Mouse (Mus musculus) hindbrain, embryonic 11.5 days (tissue): ENCODE data around the gene Mkrn1. TPM values are rescaled to one million over a fixed set of nuclear protein-coding genes. Genes with fewer than 3 reads are reported as not detected.

ENCODE experiments used
- ATAC-seq: fragments of 200-750 bp; cut with Nextera tagmentation; 2 replicates; pipeline ENCODE4 v1.8.0; 2017; ENCODE audit warnings: mild to moderate bottlenecking, moderate TSS enrichment, moderate library complexity; ENCODE audit not compliant: low FRiP score
- DNase-seq: peaks from one replicate; pipeline ENCODE4 v3.0.0-alpha.2; 2015; ENCODE audit warnings: low spot score
- H3K27ac ChIP-seq: fragments of 300-500 bp; sonication (generic); 2 replicates; pipeline ENCODE4 v1.5.1; 2014; ENCODE audit warnings: mild to moderate bottlenecking, low read depth, low read length
- H3K27me3 ChIP-seq: fragments of 300-500 bp; sonication (generic); 2 replicates; pipeline ENCODE4 v1.6.1; 2014; ENCODE audit warnings: mild to moderate bottlenecking, low read length, moderate library complexity, mixed read lengths; ENCODE audit not compliant: control insufficient read depth, insufficient read depth
- H3K36me3 ChIP-seq: fragments of 300-500 bp; sonication (generic); 2 replicates; pipeline ENCODE4 v1.6.1; 2014; ENCODE audit warnings: mild to moderate bottlenecking, low read length, moderate library complexity, mixed read lengths; ENCODE audit not compliant: control insufficient read depth, insufficient read depth
- H3K4me1 ChIP-seq: fragments of 300-500 bp; sonication (generic); replicated peaks from 2 replicates; pipeline ENCODE4 v1.6.1; 2014; ENCODE audit warnings: low read length, mixed read lengths; ENCODE audit not compliant: control insufficient read depth, insufficient read depth
- H3K4me2 ChIP-seq: fragments of 300-500 bp; sonication (generic); replicated peaks from 2 replicates; pipeline ENCODE4 v1.6.1; 2014; ENCODE audit warnings: mild to moderate bottlenecking, low read depth, low read length
- H3K4me3 ChIP-seq: fragments of 300-500 bp; sonication (generic); 2 replicates; pipeline ENCODE4 v1.5.1; 2014; ENCODE audit warnings: low read depth, low read length
- H3K9ac ChIP-seq: fragments of 300-500 bp; sonication (generic); 2 replicates; pipeline ENCODE4 v1.6.1; 2014; ENCODE audit warnings: low read depth, low read length
- H3K9me3 ChIP-seq: fragments of 300-500 bp; sonication (generic); 2 replicates; pipeline ENCODE4 v1.6.1; 2016; ENCODE audit warnings: low read length; ENCODE audit not compliant: control insufficient read depth
- WGBS: fragments of 180-500 bp; shearing (Covaris S2); extraction: QIAGEN DNeasy Blood & Tissue Kit; methylation state at CpG from one replicate; pipeline ENCODE4 v1.1.7; 2014; 5-methylcytosine and 5-hydroxymethylcytosine counted together
- polyA plus RNA-seq: library from polyadenylated mRNA; unstranded; fragments of >200 nt; fragmentation: Nextera tagmentation; extraction: Ambion mirVana; gene quantifications from 2 replicates; pipeline ENCODE4 v1.2.1, GENCODE M21; 2014

The Mkrn1 gene
- polyA plus RNA-seq, 1 experiment from 2014 or later: 127 TPM

GRCm38 (mm10) chr6:39434111-39434885 lies 14.0 kb upstream of the Mkrn1 start:
- Histone ChIP-seq H3K4me3 (no peak overlapping the region), H3K4me2 (no peak overlapping the region), H3K9me3 (no peaks in the 10 kb centered on the region), H3K9ac (no peak overlapping the region), H3K27ac (0 out of 2 replicates have a peak overlapping the region, but pooled peaks have one; percentile 18), H3K4me1 (no peaks in the 10 kb centered on the region), H3K27me3 (no peaks in the 10 kb centered on the region), H3K36me3 (no peaks in the 10 kb centered on the region)
- 83% methylated on average over 2 of the region's 2 CpGs for WGBS
- no peak for ATAC-seq
- DNase-seq: no peak

GRCm38 (mm10) chr6:39433701-39434100 lies 13.4 kb upstream of the Mkrn1 start:
- DNase-seq: no peak
- H3K4me3 ChIP-seq: no peak overlapping the region

GRCm38 (mm10) chr6:39433174-39433573 lies 12.9 kb upstream of the Mkrn1 start:
- H3K27ac ChIP-seq: no peak overlapping the region
- DNase-seq (no peak), ATAC-seq (no peak)
- H3K4me3 ChIP-seq: no peak overlapping the region
- no peak overlapping the region for H3K9ac ChIP-seq
- H3K36me3 ChIP-seq: no peaks in the 10 kb centered on the region
- no peak overlapping the region for H3K4me2 ChIP-seq
- no peaks in the 10 kb centered on the region for H3K9me3 ChIP-seq
- H3K4me1 ChIP-seq: no peaks in the 10 kb centered on the region
- no peaks in the 10 kb centered on the region for H3K27me3 ChIP-seq
- 91% methylated on average over 4 of the region's 4 CpGs for WGBS

More at GRCm38 (mm10) chr6:39433701-39434100, 13.4 kb upstream of the Mkrn1 start:
- no peaks in the 10 kb centered on the region for H3K4me1 ChIP-seq
- no peak overlapping the region for H3K27ac ChIP-seq
- H3K4me2 ChIP-seq: no peak overlapping the region
- no peaks in the 10 kb centered on the region for H3K9me3 ChIP-seq
- no peak overlapping the region for H3K9ac ChIP-seq
- ATAC-seq: no peak
- no peaks in the 10 kb centered on the region for H3K36me3 ChIP-seq
- H3K27me3 ChIP-seq: no peaks in the 10 kb centered on the region

GRCm38 (mm10) chr6:39430722-39431121 lies 10.5 kb upstream of the Mkrn1 start:
- no peak overlapping the region for H3K4me3 ChIP-seq
- H3K9me3 ChIP-seq: no peaks in the 10 kb centered on the region
- no peak overlapping the region for H3K9ac ChIP-seq
- H3K36me3 ChIP-seq: no peaks in the 10 kb centered on the region
- H3K27ac ChIP-seq: no peak overlapping the region
- WGBS: 61% methylated on average over 11 of the region's 11 CpGs
- no peaks in the 10 kb centered on the region for H3K4me1 ChIP-seq
- H3K27me3 ChIP-seq: no peaks in the 10 kb centered on the region
- H3K4me2 ChIP-seq: no peak overlapping the region
- ATAC-seq (no peak), DNase-seq (no peak)

- 90% methylated on average over 6 of the region's 6 CpGs for WGBS
- ATAC-seq: no peak
- no peak overlapping the region for H3K4me3 ChIP-seq
- no peak overlapping the region for H3K9ac ChIP-seq
- no peak overlapping the region for H3K27ac ChIP-seq
- no peaks in the 10 kb centered on the region for H3K9me3 ChIP-seq
- no peak overlapping the region for H3K4me2 ChIP-seq
- H3K27me3 ChIP-seq: no peaks in the 10 kb centered on the region
- H3K4me1 ChIP-seq: no peaks in the 10 kb centered on the region
- no peak for DNase-seq
- no peaks in the 10 kb centered on the region for H3K36me3 ChIP-seq
Observed at GRCm38 (mm10) chr6:39429007-39429788, 8.9 kb upstream of the Mkrn1 start.

- DNase-seq (no peak), ATAC-seq (no peak)
- Histone ChIP-seq H3K4me3 (no peak overlapping the region), H3K9me3 (no peaks in the 10 kb centered on the region), H3K36me3 (no peaks in the 10 kb centered on the region), H3K4me2 (no peak overlapping the region), H3K27ac (no peak overlapping the region), H3K9ac (no peak overlapping the region), H3K4me1 (no peaks in the 10 kb centered on the region), H3K27me3 (no peaks in the 10 kb centered on the region)
- 88% methylated on average over 4 of the region's 4 CpGs for WGBS
Observed at GRCm38 (mm10) chr6:39427276-39428003, 7.2 kb upstream of the Mkrn1 start.

- no peak overlapping the region for H3K4me3 ChIP-seq
- H3K36me3 ChIP-seq: no peaks in the 10 kb centered on the region
- no peak overlapping the region for H3K27ac ChIP-seq
- no peaks in the 10 kb centered on the region for H3K9me3 ChIP-seq
- no peak overlapping the region for H3K9ac ChIP-seq
- H3K4me2 ChIP-seq: no peak overlapping the region
- no peaks in the 10 kb centered on the region for H3K27me3 ChIP-seq
- no peak for DNase-seq
- WGBS: 87% methylated on average over 4 of the region's 4 CpGs
- no peak for ATAC-seq
- no peaks in the 10 kb centered on the region for H3K4me1 ChIP-seq
Observed at GRCm38 (mm10) chr6:39426725-39427124, 6.5 kb upstream of the Mkrn1 start.

- Histone ChIP-seq H3K9ac (no peak overlapping the region), H3K27ac (no peak overlapping the region), H3K9me3 (no peaks in the 10 kb centered on the region), H3K4me1 (no peaks in the 10 kb centered on the region), H3K36me3 (no peaks in the 10 kb centered on the region), H3K4me2 (no peak overlapping the region), H3K27me3 (no peaks in the 10 kb centered on the region), H3K4me3 (no peak overlapping the region)
- WGBS: 76% methylated on average over 2 of the region's 2 CpGs
- ATAC-seq (no peak), DNase-seq (no peak)
Observed at GRCm38 (mm10) chr6:39425181-39425580, 4.9 kb upstream of the Mkrn1 start.
